Mouse (Mus musculus) midbrain, embryonic 16.5 days (tissue): ENCODE measurements at regions not wholly inside any gene's neighbourhood (a gene's known extent, or its start where the extent isn't known, plus 50 kb on each side); places are given as distances from the start of the nearest gene placed in this dataset.
A peak's percentile ranks its signal among the peaks of the same experiment; 100 is the strongest.

Experiments
- ATAC-seq: fragments of 200-750 bp; cut with Nextera tagmentation; 2 replicates; pipeline ENCODE4 v1.8.0; 2017; ENCODE audit warnings: moderate TSS enrichment
- H3K27ac ChIP-seq: fragments of 300-500 bp; sonication (generic); 2 replicates; pipeline ENCODE4 v1.5.1; 2014; ENCODE audit warnings: mild to moderate bottlenecking, low read length, mixed read lengths
- H3K27me3 ChIP-seq: fragments of 300-500 bp; sonication (generic); 2 replicates; pipeline ENCODE4 v1.6.1; 2014; ENCODE audit warnings: low read depth, low read length, mixed read lengths; ENCODE audit not compliant: control insufficient read depth, insufficient read depth
- H3K36me3 ChIP-seq: fragments of 300-500 bp; sonication (generic); 2 replicates; pipeline ENCODE4 v1.6.1; 2014; ENCODE audit warnings: mild to moderate bottlenecking, low read length, moderate library complexity, mixed read lengths; ENCODE audit not compliant: control insufficient read depth, insufficient read depth
- H3K4me1 ChIP-seq: fragments of 300-500 bp; sonication (generic); 2 replicates; pipeline ENCODE4 v1.6.1; 2014; ENCODE audit warnings: mild to moderate bottlenecking, low read length, mixed read lengths; ENCODE audit not compliant: control insufficient read depth, insufficient read depth
- H3K4me2 ChIP-seq: fragments of 300-500 bp; sonication (generic); 2 replicates; pipeline ENCODE4 v1.6.1; 2014; ENCODE audit warnings: mild to moderate bottlenecking, low read length, mixed read lengths
- H3K4me3 ChIP-seq: fragments of 300-500 bp; sonication (generic); 2 replicates; pipeline ENCODE4 v1.5.1; 2014; ENCODE audit warnings: low read depth, mild to moderate bottlenecking, low read length, moderate library complexity, mixed read lengths
- H3K9ac ChIP-seq: fragments of 300-500 bp; sonication (generic); 2 replicates; pipeline ENCODE4 v1.6.1; 2014; ENCODE audit warnings: low read depth, low read length, mixed read lengths
- H3K9me3 ChIP-seq: fragments of 300-500 bp; sonication (generic); replicated peaks from 2 replicates; pipeline ENCODE4 v1.6.1; 2014; ENCODE audit warnings: mild to moderate bottlenecking, low read length, mixed read lengths; ENCODE audit not compliant: control insufficient read depth, poor library complexity, severe bottlenecking
- WGBS: fragments of 180-500 bp; shearing (Covaris S2); extraction: QIAGEN DNeasy Blood & Tissue Kit; methylation state at CpG from one replicate; pipeline ENCODE4 v1.1.7; 2014; 5-methylcytosine and 5-hydroxymethylcytosine counted together

DNA sequence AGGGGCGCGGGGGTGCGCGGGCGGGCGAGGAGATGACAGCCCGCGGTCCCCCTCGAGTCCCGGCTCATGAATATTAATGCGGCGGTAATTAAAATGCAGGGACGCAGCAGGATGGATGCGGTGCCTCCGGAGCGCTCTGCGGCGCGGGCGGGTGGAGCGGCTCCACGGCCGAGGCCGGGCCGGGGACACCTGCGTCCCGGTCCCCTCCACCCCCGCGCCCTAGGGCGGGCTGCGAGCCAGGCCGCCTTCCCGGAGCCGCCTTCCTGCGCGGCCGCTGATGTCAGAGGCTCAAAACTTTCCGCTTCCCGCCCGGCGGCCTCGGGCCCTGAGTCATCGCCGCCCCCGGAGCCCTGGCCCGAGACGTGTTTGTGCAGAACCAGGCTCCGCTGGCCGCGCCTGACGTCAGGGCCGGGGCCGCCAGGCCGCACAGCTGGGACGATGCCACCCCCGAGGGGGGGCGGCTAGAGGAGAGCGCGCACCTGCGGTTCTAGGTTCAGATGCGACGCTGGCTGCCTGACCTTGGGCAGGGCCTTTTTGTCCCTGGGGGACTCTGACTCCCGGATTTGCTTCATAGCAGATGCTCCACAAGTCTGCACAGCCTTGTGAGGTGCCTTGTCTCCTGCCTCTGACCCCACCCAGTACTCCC lies 91.5 kb downstream of the 1700001O22Rik start:
- peak; percentile 47 for ATAC-seq
- peak overlapping the region; percentile 79 for H3K4me2 ChIP-seq
- H3K9ac ChIP-seq = peak overlapping the region; percentile 71
- no peaks in the 10 kb centered on the region for H3K36me3 ChIP-seq
- H3K4me1 ChIP-seq = peaks cover 50% of the 10 kb centered on the region
- peak overlapping the region; percentile 90 for H3K27ac ChIP-seq
- H3K27me3 ChIP-seq = no peaks in the 10 kb centered on the region
- H3K4me3 ChIP-seq = peak overlapping the region; percentile 41
- WGBS = under 1% methylated on average over 59 of the region's 63 CpGs
- H3K9me3 ChIP-seq = no peaks in the 10 kb centered on the region

DNA sequence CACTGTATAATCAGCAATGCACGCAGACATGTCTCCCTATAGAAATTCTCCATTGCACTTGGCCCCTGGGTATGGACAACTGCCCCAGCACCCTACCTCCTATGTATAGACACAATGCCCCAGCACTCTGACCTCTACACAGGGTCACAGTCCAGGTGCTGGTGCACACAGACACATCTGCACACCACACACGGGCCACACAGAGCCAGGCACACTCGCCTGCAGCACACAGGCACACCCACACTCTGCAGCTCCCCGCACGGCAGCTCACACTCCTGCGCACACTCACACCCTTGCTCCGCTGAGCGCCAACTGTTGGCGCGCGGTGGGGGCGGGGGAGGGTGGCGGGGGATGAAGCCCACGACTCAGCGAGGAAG lies 92.0 kb downstream of the 1700001O22Rik start:
- H3K27ac ChIP-seq = peak overlapping the region; percentile 90
- H3K4me3 ChIP-seq = peak overlapping the region; percentile 41
- peaks cover 47% of the 10 kb centered on the region for H3K4me1 ChIP-seq
- peak; percentile 65 for ATAC-seq
- peak overlapping the region; percentile 71 for H3K9ac ChIP-seq
- H3K9me3 ChIP-seq = no peaks in the 10 kb centered on the region
- peak overlapping the region; percentile 79 for H3K4me2 ChIP-seq
- H3K27me3 ChIP-seq = no peaks in the 10 kb centered on the region
- WGBS = 6% methylated on average over 14 of the region's 15 CpGs
- no peaks in the 10 kb centered on the region for H3K36me3 ChIP-seq

DNA sequence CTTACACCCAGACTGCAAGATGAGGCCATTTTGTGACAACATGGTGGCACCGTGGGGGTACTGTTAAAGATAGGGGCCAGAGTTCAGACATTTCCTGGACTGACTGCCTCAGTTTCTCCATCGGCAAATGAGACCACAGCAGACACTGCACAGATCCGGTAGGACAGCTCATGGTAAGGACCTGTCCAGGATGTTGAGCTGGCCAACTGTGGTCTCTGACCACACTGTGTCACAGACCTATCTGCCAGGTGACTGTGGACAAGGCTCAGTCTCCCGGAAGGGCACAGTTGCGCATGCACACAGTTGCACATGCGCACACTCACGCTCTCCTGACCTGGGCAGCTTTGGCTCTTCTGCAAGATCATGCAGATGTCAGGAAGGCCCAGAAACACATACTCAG lies 92.6 kb downstream of the 1700001O22Rik start:
- peak overlapping the region; percentile 32 for H3K9ac ChIP-seq
- H3K4me1 ChIP-seq = peaks cover 43% of the 10 kb centered on the region
- 97% methylated on average over 7 of the region's 7 CpGs for WGBS
- no peaks in the 10 kb centered on the region for H3K27me3 ChIP-seq
- ATAC-seq = no peak
- no peak overlapping the region for H3K4me2 ChIP-seq
- peak overlapping the region; percentile 90 for H3K27ac ChIP-seq
- H3K36me3 ChIP-seq = no peaks in the 10 kb centered on the region
- no peak overlapping the region for H3K4me3 ChIP-seq
- H3K9me3 ChIP-seq = no peaks in the 10 kb centered on the region

DNA sequence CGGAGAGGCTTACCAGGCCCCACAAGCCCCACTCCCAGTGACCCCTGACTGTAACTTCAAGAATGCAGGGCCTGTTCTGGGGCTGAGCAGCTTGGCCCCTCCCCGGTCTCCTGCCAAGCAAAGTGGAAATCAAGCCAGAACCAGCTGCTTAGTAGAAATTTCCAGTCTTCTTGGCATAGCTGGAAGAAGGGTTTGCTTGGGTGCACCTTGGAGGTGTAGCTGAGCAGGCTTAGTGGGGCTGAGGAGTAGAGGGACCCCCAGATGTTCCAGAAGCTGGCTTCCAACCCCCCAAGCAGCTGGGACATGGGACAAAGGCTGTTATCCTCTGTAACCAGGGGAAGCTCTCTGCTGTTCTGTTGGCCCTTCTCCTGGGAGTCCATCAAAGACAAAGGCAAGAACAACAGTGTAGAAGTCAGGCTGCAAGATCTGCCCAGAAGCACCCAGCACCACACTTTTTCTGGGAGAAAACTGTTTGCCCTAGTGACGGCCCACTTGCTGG lies 94.0 kb downstream of the 1700001O22Rik start:
- 63% methylated on average over 3 of the region's 3 CpGs for WGBS
- H3K4me3 ChIP-seq = no peak overlapping the region
- peak overlapping the region; percentile 97 for H3K27ac ChIP-seq
- no peaks in the 10 kb centered on the region for H3K9me3 ChIP-seq
- H3K9ac ChIP-seq = no peak overlapping the region
- no peaks in the 10 kb centered on the region for H3K27me3 ChIP-seq
- no peaks in the 10 kb centered on the region for H3K36me3 ChIP-seq
- no peak overlapping the region for H3K4me2 ChIP-seq
- no peak for ATAC-seq
- peaks cover 43% of the 10 kb centered on the region for H3K4me1 ChIP-seq

DNA sequence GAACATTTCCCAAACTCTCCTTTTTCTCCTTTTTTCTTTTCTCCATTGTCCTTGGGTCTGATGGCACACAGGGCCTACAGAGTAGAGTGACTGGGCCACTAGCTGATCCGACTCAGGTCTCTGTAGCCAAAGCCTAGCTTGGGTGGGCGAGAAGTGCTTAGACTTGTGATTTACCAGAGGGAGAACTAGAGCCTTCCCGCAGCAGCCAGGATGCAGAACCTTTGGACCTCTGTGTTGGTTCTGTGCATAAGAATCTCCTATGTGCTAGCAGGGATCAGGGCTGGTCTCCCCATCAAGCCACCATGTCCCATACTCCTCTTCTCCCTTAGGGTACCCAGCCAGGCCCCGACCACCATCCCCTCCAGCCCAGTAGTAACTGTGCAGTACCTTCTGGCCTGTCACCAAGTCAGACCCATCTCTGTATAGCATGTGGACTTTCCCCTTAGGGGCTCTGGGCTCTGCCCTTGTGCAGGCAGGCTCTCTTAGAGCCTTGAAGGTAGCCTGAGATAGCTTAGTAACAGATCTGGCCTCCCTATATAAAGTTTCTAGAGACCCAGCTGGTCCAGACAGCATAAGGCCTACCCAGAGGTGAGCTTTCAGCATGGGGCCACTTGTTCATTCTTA lies 94.6 kb downstream of the 1700001O22Rik start:
- peak overlapping the region; percentile 80; the same call in 1 of the 2 replicates for H3K9ac ChIP-seq
- no peak overlapping the region for H3K4me3 ChIP-seq
- no peak for ATAC-seq
- no peaks in the 10 kb centered on the region for H3K27me3 ChIP-seq
- peak overlapping the region; percentile 97 for H3K27ac ChIP-seq
- 54% methylated on average over 4 of the region's 4 CpGs for WGBS
- H3K4me2 ChIP-seq = no peak overlapping the region
- H3K9me3 ChIP-seq = no peaks in the 10 kb centered on the region
- peaks cover 43% of the 10 kb centered on the region for H3K4me1 ChIP-seq
- no peaks in the 10 kb centered on the region for H3K36me3 ChIP-seq

DNA sequence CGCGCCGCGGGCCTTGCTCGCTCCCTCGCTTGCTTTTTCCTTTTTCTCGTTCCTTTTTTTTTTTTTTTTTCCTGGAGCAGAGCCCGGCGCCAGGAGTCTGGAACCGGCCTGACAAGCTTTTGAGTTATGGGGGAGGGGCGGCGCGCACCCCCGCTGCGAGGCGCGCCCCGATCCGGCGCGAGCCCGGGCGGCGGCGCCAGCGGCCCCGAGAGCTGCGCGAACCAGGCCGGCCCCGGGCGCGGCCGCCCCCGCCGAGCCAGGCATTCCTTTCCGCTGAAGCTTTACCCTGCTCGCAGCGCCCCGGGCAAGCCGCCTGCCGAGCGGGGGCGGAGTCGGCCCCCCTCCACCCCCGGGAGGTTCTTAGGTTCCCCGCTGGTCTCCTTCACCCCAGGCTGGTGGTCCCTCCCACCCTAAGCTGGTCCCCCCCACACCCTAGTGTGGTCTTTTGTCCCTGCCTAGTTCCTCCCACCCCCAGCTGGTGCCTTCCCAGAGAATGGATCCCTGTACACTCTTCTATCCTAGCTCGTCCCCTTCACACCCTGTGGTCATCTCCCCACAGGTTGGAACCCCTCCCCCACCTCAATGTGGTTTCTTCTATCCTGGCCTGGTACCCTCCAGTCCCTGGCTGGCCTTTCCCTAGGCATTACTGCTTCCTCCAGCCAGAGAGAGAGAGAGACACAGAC lies 95.3 kb downstream of the 1700001O22Rik start:
- Histone ChIP-seq H3K36me3 (no peaks in the 10 kb centered on the region), H3K27ac (peak overlapping the region; percentile 97), H3K4me1 (peaks cover 40% of the 10 kb centered on the region), H3K4me2 (peak overlapping the region; percentile 72), H3K4me3 (peak overlapping the region; percentile 34), H3K9me3 (no peaks in the 10 kb centered on the region), H3K27me3 (no peaks in the 10 kb centered on the region), H3K9ac (peak overlapping the region; percentile 80)
- WGBS = 0% methylated on average over 39 of the region's 48 CpGs
- peak; percentile 40 for ATAC-seq

DNA sequence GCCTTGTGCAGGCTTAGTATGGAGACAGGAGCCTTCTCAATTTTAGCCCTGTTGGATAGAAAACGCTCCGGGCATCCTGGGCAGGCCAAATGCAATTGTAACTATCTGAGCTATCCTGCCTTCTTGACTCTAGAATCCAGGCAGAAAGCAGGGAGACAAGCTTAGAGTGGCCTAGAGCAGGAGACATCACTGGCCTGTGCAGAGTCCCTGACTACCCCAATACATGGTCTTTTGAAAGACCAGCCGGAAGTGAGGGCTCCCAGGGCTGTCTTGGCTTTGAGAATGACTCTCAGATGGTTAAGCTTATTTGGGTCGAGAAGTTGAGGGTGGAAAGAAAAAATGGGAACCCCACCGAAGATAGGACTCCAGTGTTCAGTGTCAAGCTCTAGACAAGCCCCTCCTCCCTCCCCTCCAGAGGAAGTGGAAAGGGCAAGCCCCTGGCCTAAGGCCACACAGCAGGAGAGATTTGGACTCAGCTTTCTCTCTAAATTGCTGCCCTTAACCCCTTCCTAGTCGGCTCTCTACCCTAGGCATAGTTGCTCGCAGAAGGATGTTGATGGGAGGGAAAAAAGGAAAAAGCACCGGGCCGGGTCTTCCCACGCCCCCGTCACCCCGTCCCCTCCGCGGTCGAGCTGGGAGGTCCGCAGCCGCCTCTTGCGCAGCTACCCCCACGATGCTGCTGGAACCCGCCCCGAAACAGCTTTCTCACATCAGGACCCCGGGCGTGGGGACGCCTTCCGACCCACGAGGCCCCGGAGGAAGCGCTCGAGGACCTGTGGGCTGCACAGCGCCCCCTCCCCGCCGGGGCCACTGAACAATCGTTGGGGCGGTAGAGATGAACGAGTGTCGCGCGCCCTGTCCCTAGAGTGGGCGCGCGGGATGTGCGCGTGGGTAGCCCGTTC lies 96.1 kb downstream of the 1700001O22Rik start:
- no peaks in the 10 kb centered on the region for H3K27me3 ChIP-seq
- 3% methylated on average over 44 of the region's 44 CpGs for WGBS
- H3K9ac ChIP-seq = peak overlapping the region; percentile 80
- no peaks in the 10 kb centered on the region for H3K9me3 ChIP-seq
- ATAC-seq = no peak
- peak overlapping the region; percentile 97 for H3K27ac ChIP-seq
- H3K4me3 ChIP-seq = peak overlapping the region; percentile 34
- peaks cover 38% of the 10 kb centered on the region for H3K4me1 ChIP-seq
- H3K4me2 ChIP-seq = peak overlapping the region; percentile 72
- H3K36me3 ChIP-seq = no peaks in the 10 kb centered on the region

DNA sequence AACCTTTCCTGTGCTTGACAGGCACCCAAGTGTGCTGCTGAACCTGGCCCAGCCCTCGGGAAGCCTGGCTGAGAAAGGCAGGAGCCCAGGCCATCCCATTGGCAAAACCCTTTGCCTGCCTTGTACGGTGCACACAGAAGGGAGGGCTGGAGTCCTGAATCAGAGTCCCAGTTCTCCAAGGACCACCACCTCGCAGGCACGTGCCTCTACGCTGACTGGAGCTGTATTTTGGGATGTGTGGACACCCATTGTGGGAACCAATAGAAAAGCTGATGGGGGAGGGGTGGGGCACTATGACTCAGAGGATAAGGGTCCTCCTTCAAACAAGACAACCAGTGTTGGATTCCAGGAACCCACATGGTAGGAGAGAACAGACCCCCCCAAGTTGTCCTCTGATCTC lies 97.4 kb downstream of the 1700001O22Rik start:
- ATAC-seq = no peak
- Histone ChIP-seq H3K9me3 (no peaks in the 10 kb centered on the region), H3K4me1 (peaks cover 25% of the 10 kb centered on the region), H3K27me3 (no peaks in the 10 kb centered on the region), H3K27ac (peak overlapping the region; percentile 9; the same call in 1 of the 2 replicates), H3K9ac (no peak overlapping the region), H3K36me3 (no peaks in the 10 kb centered on the region), H3K4me2 (no peak overlapping the region), H3K4me3 (no peak overlapping the region)
- 59% methylated on average over 5 of the region's 5 CpGs for WGBS
